Mouse (Mus musculus) heart, adult 2 months (tissue): Measurements from ENCODE around the gene Asic2.

Experiments
- CTCF ChIP-seq: fragments of 200-600 bp; IDR thresholded peaks from 2 replicates; pipeline ENCODE4 v1.8.1; 2022; ENCODE audit warnings: antibody characterized with exemption, mild to moderate bottlenecking, moderate library complexity
- EP300 ChIP-seq: fragments of 200-500 bp; IDR thresholded peaks from 2 replicates; pipeline ENCODE4 v1.6.1; 2011; ENCODE audit warnings: low read depth, low read length, control low read depth; ENCODE audit not compliant: insufficient read depth
- POLR2A ChIP-seq: fragments of 200-500 bp; IDR thresholded peaks from 2 replicates; pipeline ENCODE4 v1.6.1; 2011; ENCODE audit warnings: mild to moderate bottlenecking, low read depth, low read length, control low read depth; ENCODE audit not compliant: insufficient read depth

- TF ChIP-seq CTCF (no peak), POLR2A (no peak), EP300 (no peak)
These were observed 487.1 kb downstream of the Asic2 start for GRCm38 (mm10) chr11:81481198-81481597.
